Mouse (Mus musculus): ENCODE results near the gene Cept1. TPM values are rescaled to one million over a fixed set of nuclear protein-coding genes. Genes with fewer than 3 reads are reported as not detected.

Gene Cept1
- total and polyA plus RNA-seq, 3 experiments = 15.9 to 32.0 TPM; not detected in 1

- Histone ChIP-seq H3K27ac (ENCODE audit: control insufficient read depth, low read depth, low read length) (no peak overlapping the region), H3K27me3 (ENCODE audit: control insufficient read depth in 1 of 2, insufficient read depth in 2 of 2, low read length in 2 of 2) (no peaks in the 10 kb centered on the region), H3K36me3 (ENCODE audit: control insufficient read depth in 1 of 2, insufficient read depth in 2 of 2, low read length in 2 of 2) (peaks cover 1 to 36% of the 10 kb centered on the region in 2 experiments; a peak in 3 of 4 replicates), H3K9ac (ENCODE audit: control insufficient read depth, low read depth, low read length, poor library complexity, severe bottlenecking) (no peak overlapping the region), H3K4me3 (ENCODE audit: control insufficient read depth in 1 of 2, insufficient read depth in 1 of 2, low read depth in 2 of 2, low read length in 2 of 2) (peak overlapping the region in 1 of 2 experiments; percentile 83; a peak in 2 of 4 replicates), H3K4me1 (ENCODE audit: control insufficient read depth in 1 of 2, insufficient read depth in 2 of 2, low read length in 2 of 2) (peaks cover 16 to 22% of the 10 kb centered on the region in 2 experiments), H3K79me2 (ENCODE audit: control insufficient read depth, insufficient read depth, low read length, poor library complexity) (peaks cover 26% of the 10 kb centered on the region), H3K9me3 (replicated peaks; ENCODE audit: insufficient read depth, low read length) (no peaks in the 10 kb centered on the region)
- DNase-seq (ENCODE audit: low read depth, low spot score) = no peak
- TF ChIP-seq TBP (IDR thresholded peaks at IDR 0.05; ENCODE audit: low read depth, low read length) (no peak), E2F4 (IDR thresholded peaks at IDR 0.05; ENCODE audit: borderline replicate concordance, low read depth, low read length) (no peak), POLR2AphosphoS5 (IDR thresholded peaks at IDR 0.05; ENCODE audit: borderline replicate concordance, low read depth, low read length) (no peak), GATA1 (IDR thresholded peaks at IDR 0.05; ENCODE audit: low read depth, low read length) (no peak)
Observed at GRCm38 (mm10) chr3:106548971-106549370, 1.4 kb upstream of the Cept1 start.

- no peaks in the 10 kb centered on the region for H3K27me3 ChIP-seq (ENCODE audit: control insufficient read depth in 1 of 2, insufficient read depth in 2 of 2, low read length in 2 of 2)
- TF ChIP-seq ZMIZ1 (IDR thresholded peaks at IDR 0.05; ENCODE audit: low read depth, low read length) (no peak), SIN3A (IDR thresholded peaks at IDR 0.05; ENCODE audit: low read length) (peak; percentile 22; the same call in 1 of the 2 replicates)
- H3K4me3 ChIP-seq (ENCODE audit: control insufficient read depth in 1 of 2, insufficient read depth in 1 of 2, low read depth in 2 of 2, low read length in 2 of 2) = peak overlapping the region; percentile 83 to 99
- peak; percentile 64 for DNase-seq (ENCODE audit: low read depth, low spot score)
- peaks cover 29% of the 10 kb centered on the region for H3K79me2 ChIP-seq (ENCODE audit: control insufficient read depth, insufficient read depth, low read length, poor library complexity)
- H3K9ac ChIP-seq (ENCODE audit: control insufficient read depth, low read depth, low read length, poor library complexity, severe bottlenecking) = peak overlapping the region; percentile 87
- peaks cover 16 to 22% of the 10 kb centered on the region in 2 experiments for H3K4me1 ChIP-seq (ENCODE audit: control insufficient read depth in 1 of 2, insufficient read depth in 2 of 2, low read length in 2 of 2)
- no peaks in the 10 kb centered on the region for H3K9me3 ChIP-seq (replicated peaks; ENCODE audit: insufficient read depth, low read length)
- peak overlapping the region; percentile 68 for H3K27ac ChIP-seq (ENCODE audit: control insufficient read depth, low read depth, low read length)
- peaks cover 1 to 36% of the 10 kb centered on the region in 2 experiments; a peak in 3 of 4 replicates for H3K36me3 ChIP-seq (ENCODE audit: control insufficient read depth in 1 of 2, insufficient read depth in 2 of 2, low read length in 2 of 2)
Observed at GRCm38 (mm10) chr3:106547924-106548539, 430 bp upstream of the Cept1 start.

- no peak overlapping the region for H3K4me3 ChIP-seq (ENCODE audit: control insufficient read depth in 1 of 2, insufficient read depth in 1 of 2, low read depth in 2 of 2, low read length in 2 of 2)
- H3K27ac ChIP-seq (ENCODE audit: control insufficient read depth, low read depth, low read length) = no peak overlapping the region
- no peak for TF ChIP-seq RCOR1 (IDR thresholded peaks at IDR 0.05; ENCODE audit: low read depth, low read length)
- TF ChIP-seq GATA1 (IDR thresholded peaks at IDR 0.05; ENCODE audit: low read depth, low read length) = no peak
- TF ChIP-seq EP300 (IDR thresholded peaks at IDR 0.05; ENCODE audit: low read depth in 1 of 2, low read length in 2 of 2) = no peak
- TF ChIP-seq ZNF384 (IDR thresholded peaks at IDR 0.05; ENCODE audit: low read depth, low read length) = no peak
- TF ChIP-seq RAD21 (IDR thresholded peaks at IDR 0.05; ENCODE audit: low read depth, low read length) = no peak
- TF ChIP-seq USF2 (IDR thresholded peaks at IDR 0.05; ENCODE audit: borderline replicate concordance in 1 of 2, insufficient read depth in 1 of 2, low read depth in 1 of 2, low read length in 2 of 2) = no peak
- TF ChIP-seq CTCF (IDR thresholded peaks at IDR 0.05 in 2 of 3, conservative IDR thresholded peaks at IDR 0.05 in 1 of 3; ENCODE audit: control insufficient read depth in 1 of 3, insufficient read depth in 1 of 3, low read depth in 2 of 3, low read length in 3 of 3, poor library complexity in 1 of 3, severe bottlenecking in 1 of 3) = no peak
- no peaks in the 10 kb centered on the region for H3K27me3 ChIP-seq (ENCODE audit: control insufficient read depth in 1 of 2, insufficient read depth in 2 of 2, low read length in 2 of 2)
- DNase-seq (ENCODE audit: low read depth, low spot score) = no peak
- peaks cover 12 to 14% of the 10 kb centered on the region in 2 experiments for H3K4me1 ChIP-seq (ENCODE audit: control insufficient read depth in 1 of 2, insufficient read depth in 2 of 2, low read length in 2 of 2)
- no peaks in the 10 kb centered on the region for H3K9me3 ChIP-seq (replicated peaks; ENCODE audit: insufficient read depth, low read length)
- peaks cover 29% of the 10 kb centered on the region for H3K79me2 ChIP-seq (ENCODE audit: control insufficient read depth, insufficient read depth, low read length, poor library complexity)
- H3K36me3 ChIP-seq (ENCODE audit: control insufficient read depth in 1 of 2, insufficient read depth in 2 of 2, low read length in 2 of 2) = peaks cover 0 to 27% of the 10 kb centered on the region in 2 experiments; a peak in 2 of 4 replicates
- H3K9ac ChIP-seq (ENCODE audit: control insufficient read depth, low read depth, low read length, poor library complexity, severe bottlenecking) = no peak overlapping the region
Observed at GRCm38 (mm10) chr3:106544721-106545316, 2.8 kb downstream of the Cept1 start.

Data from MEL (cell line).